Mouse (Mus musculus): ENCODE results near the gene Gramd1c.

Gene Gramd1c

GRCm38 (mm10) chr16:44018372-44018771 is 44.8 kb downstream of the Gramd1c start:
- no peak for DNase-seq

GRCm38 (mm10) chr16:44017707-44018106 is 45.4 kb downstream of the Gramd1c start:
- DNase-seq = no peak

GRCm38 (mm10) chr16:44016164-44016563 is 47.0 kb downstream of the Gramd1c start:
- DNase-seq = peak; percentile 81 to 84

- DNase-seq = no peak
Measured at GRCm38 (mm10) chr16:44015416-44016158, 47.6 kb downstream of the Gramd1c start.

- no peak for DNase-seq
Measured at GRCm38 (mm10) chr16:44011010-44011409, 52.1 kb downstream of the Gramd1c start.

GRCm38 (mm10) chr16:44002086-44002485 is 61.1 kb downstream of the Gramd1c start:
- DNase-seq = no peak

- DNase-seq = no peak
Measured at GRCm38 (mm10) chr16:43999541-43999940, 63.6 kb downstream of the Gramd1c start.

GRCm38 (mm10) chr16:43999111-43999510 is 64.0 kb downstream of the Gramd1c start:
- no peak for DNase-seq

- no peak for DNase-seq
Measured at GRCm38 (mm10) chr16:43994623-43995022, 68.5 kb downstream of the Gramd1c start.

GRCm38 (mm10) chr16:43986299-43986698 is 76.8 kb downstream of the Gramd1c start:
- DNase-seq = no peak

GRCm38 (mm10) chr16:43980110-43980609 is 83.0 kb downstream of the Gramd1c start:
- DNase-seq = no peak

- peak; percentile 31 to 33 for DNase-seq
Measured at GRCm38 (mm10) chr16:43979328-43980109, 83.6 kb downstream of the Gramd1c start, which contains the start of gene Zdhhc23. TSS of gene Zdhhc23 (minus strand) at chr16:43979791.

- DNase-seq = no peak
Measured at GRCm38 (mm10) chr16:43979010-43979327, 84.2 kb downstream of the Gramd1c start.

- DNase-seq = no peak
Measured at GRCm38 (mm10) chr16:43973606-43974220, 89.4 kb downstream of the Gramd1c start.

- DNase-seq = no peak
Measured at GRCm38 (mm10) chr16:43973147-43973546, 90.0 kb downstream of the Gramd1c start.

- no peak for DNase-seq
Measured at GRCm38 (mm10) chr16:43972391-43972790, 90.8 kb downstream of the Gramd1c start.

- no peak for DNase-seq
Measured at GRCm38 (mm10) chr16:43971741-43972140, 91.4 kb downstream of the Gramd1c start.

- no peak for DNase-seq
Measured at GRCm38 (mm10) chr16:43971189-43971588, 92.0 kb downstream of the Gramd1c start.

- no peak for DNase-seq
Measured at GRCm38 (mm10) chr16:43970426-43970825, 92.7 kb downstream of the Gramd1c start.

GRCm38 (mm10) chr16:43965781-43966389 is 97.3 kb downstream of the Gramd1c start:
- DNase-seq = no peak

GRCm38 (mm10) chr16:43963780-43964179 is 99.4 kb downstream of the Gramd1c start:
- no peak for DNase-seq

- DNase-seq = no peak
Measured at GRCm38 (mm10) chr16:43963291-43963690, 99.9 kb downstream of the Gramd1c start.

GRCm38 (mm10) chr16:43958038-43958437 is 105.1 kb downstream of the Gramd1c start:
- DNase-seq = no peak
